Mouse (Mus musculus): ENCODE results near the gene Dgkh.

Gene Dgkh

DNA sequence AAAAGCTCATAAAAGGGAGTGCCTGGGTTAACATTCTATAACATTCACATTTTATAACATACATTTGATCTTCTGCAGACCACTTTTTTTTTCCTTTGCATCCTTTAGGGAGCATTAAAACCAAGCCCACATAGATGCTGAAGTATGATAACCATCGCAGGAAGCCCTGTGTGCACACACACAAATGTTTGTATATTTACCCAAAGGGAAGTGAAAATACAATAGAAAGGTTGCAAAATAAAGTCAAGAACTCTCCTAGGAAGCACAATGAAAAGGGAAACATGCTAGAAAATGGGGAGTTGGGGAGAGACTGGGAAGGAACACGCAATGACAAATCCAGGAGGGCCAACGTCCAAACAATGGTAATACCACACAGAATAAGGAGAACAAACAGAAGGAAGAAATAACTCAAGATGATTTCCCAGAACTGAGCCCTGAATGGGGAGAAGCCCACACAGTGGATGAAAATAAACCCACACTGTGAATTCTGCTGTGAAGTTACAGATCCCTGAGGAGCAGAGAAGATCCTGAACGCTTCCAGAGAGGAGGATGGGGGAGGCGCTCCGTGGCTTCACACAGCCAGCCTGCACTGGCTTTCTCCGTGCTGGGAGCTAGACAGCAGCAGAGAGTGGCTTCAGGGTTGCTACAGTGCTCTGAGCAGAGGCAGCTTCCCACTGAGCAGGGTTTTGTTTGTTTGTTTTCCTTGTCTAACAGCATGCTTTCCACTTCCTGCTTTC, 54.6 kb downstream of the Dgkh start:
- DNase-seq (ENCODE audit: low spot score in 2 of 2) = peak; percentile 80 to 82

- DNase-seq (ENCODE audit: low spot score in 2 of 2) = no peak
Observed at GRCm38 (mm10) chr14:78676457-78676856, 56.1 kb downstream of the Dgkh start.

- DNase-seq (ENCODE audit: low spot score in 2 of 2) = no peak
Observed at GRCm38 (mm10) chr14:78674606-78675005, 58.0 kb downstream of the Dgkh start.

DNA sequence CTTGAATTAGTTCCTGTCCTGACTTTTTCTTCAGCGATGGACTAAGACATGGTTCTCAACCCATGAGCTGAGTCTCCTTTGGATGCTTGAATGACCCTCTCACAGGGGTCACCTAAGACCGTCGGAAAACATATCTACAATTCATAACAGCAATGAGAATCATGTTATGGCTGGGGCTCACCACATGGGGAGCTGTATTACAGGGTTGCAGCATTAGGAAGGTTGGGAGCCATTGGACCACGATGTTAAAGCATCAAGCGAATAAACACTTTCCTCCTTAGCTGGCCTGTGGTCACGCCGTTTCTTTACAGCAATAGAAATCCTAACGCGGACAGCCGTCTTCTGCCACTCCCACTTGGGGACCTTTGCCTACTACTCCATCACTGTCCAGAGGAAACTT, 62.6 kb downstream of the Dgkh start:
- DNase-seq (ENCODE audit: low spot score in 2 of 2) = no peak

- peak; percentile 88 to 89 for DNase-seq (ENCODE audit: low spot score in 2 of 2)
Observed at GRCm38 (mm10) chr14:78668291-78668690, 64.3 kb downstream of the Dgkh start.

- DNase-seq (ENCODE audit: low spot score in 2 of 2) = no peak
Observed at GRCm38 (mm10) chr14:78667763-78668162, 64.8 kb downstream of the Dgkh start.

GRCm38 (mm10) chr14:78662641-78663040, 69.9 kb downstream of the Dgkh start:
- DNase-seq (ENCODE audit: low spot score in 2 of 2) = no peak

DNA sequence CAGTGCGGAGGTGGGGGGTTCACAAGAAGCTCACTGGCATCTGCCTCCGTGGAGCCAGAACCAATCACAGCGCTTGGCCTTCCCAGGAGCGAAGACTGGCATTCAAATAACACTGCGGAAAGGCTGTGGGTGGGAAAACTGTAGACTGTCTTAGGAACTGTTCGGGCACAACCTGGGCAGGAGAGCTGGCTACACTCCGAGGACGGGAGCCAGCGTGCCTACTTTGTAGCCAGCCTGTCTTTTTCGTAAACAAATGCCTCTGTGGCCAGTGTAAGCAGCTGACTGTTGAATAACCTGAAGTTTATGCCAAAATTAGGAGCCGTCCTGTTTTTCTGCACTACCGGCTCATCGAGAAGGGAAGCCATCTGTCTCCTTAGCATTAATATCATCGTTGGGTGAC, 71.1 kb downstream of the Dgkh start:
- peak in 1 of 2 experiments; percentile 31 for DNase-seq (ENCODE audit: low spot score in 2 of 2)

DNA sequence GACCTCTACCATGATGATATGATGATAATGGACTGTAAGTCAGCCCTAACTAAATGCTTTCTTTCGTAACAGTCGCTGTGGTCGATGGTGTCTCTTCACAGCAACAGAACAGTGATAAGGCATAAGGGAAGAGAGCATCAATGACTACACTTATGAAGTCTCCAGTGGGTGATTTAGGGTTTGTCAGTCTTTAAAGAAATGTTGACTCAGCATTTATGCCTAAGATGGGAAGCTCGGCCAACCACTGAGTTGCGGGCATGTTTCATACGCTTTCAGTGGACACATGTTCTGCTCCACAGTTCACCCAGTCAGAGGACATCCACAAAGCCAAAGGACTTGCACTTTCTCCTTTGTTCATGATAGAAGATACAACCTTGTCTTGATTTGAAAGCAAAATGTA, 73.9 kb downstream of the Dgkh start:
- DNase-seq (ENCODE audit: low spot score in 2 of 2) = no peak

DNA sequence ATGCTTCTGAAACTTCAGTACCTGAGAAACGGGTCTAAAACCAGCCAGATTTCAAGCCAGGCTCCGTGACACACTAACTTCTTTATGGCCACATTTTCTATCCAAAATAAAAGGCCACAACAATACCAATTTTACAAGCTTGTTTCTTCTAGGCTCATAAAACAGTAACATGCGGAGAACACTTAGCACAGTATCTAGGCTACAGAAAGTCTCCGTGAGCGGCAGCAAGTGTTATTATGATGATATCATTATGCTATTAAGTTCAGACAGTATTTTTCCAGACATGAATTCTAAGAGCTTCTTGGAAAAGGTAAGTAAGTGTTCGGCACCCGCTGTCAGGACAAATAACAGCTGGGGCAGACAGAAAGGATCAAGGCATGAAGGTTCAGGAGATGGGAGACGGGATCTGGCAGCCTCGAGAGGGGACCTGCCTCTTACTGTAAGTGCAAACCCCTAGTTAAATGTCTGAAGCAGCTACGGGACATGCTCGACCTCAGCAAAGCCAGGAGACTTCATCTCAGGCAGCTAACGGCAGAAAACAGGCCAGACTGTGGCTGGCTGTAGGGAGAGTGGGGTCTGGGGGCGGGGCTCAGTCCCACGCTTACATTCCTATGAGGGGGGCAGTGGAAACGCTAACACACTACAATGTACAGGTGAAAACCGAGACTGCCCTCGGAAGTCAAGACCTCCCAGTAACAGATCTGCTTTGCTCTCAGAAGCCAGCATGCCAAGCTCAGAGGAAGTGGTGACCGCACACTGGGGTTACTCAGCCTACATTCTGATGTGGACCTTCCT, 75.5 kb downstream of the Dgkh start:
- DNase-seq (ENCODE audit: low spot score in 2 of 2) = no peak

GRCm38 (mm10) chr14:78654939-78655556, 77.5 kb downstream of the Dgkh start:
- peak; percentile 29 to 40 for DNase-seq (ENCODE audit: low spot score in 2 of 2)

DNA sequence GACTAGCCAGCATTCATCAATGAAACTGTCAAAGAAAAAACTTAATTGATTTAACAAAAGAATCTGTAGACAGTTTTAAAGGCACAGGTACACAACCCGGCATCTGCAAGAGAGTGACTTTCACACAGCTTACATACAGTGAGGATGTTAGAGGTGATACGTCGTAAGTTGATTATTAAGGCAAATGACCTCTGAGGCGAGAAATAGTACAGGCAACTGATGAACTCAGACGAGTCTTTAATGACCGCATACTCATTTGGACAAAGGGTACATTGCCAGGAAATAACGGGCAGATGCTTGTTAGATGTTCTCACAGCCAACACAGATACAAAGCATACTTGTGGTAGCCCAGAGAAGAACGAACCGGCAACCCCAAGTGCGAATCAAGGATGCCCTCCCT, 78.4 kb downstream of the Dgkh start:
- DNase-seq (ENCODE audit: low spot score in 2 of 2) = no peak

GRCm38 (mm10) chr14:78653333-78653732, 79.2 kb downstream of the Dgkh start:
- DNase-seq (ENCODE audit: low spot score in 2 of 2) = no peak

GRCm38 (mm10) chr14:78651696-78652095, 80.9 kb downstream of the Dgkh start:
- DNase-seq (ENCODE audit: low spot score in 2 of 2) = no peak

- DNase-seq (ENCODE audit: low spot score in 2 of 2) = peak; percentile 39 to 41
Observed at GRCm38 (mm10) chr14:78650379-78651095, 82.0 kb downstream of the Dgkh start.

DNA sequence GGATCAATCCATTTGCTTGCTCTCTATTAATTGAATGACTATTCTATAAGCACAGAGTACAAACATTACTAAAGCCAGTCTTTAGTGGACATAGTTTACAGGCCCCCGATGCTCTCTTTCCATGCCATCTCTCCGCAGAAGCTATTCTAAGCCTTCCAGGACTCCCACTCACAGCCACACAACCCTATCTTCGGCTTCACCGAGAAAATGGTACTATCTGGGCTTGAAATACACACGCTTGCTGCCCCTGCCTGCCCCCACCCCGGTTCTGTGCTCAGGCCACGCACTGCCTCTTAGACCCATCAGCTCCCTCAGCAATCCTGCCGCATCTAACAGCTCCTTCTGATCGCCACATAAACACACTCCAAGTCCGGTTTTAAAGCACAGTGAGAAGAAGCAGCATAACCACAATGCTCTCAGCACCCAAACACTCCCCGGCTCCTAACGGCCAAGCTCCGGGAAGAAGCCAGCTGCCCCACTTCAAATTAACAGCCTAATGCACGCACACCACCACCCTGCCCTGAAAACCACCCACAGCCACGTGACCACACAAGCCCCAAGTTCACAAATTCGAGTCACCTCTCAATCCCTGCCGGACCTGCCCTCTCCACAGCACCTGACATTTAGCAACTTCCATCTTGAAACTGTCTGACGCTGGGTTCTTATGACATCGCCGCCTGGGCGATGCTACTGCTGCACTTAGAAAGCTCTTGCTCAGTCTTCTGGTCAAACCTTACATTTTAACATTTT, 82.9 kb downstream of the Dgkh start:
- peak; percentile 43 for DNase-seq (ENCODE audit: low spot score in 2 of 2)

- no peak for DNase-seq (ENCODE audit: low spot score in 2 of 2)
Observed at GRCm38 (mm10) chr14:78645622-78646021, 87.0 kb downstream of the Dgkh start.

GRCm38 (mm10) chr14:78641314-78641713, 91.3 kb downstream of the Dgkh start:
- DNase-seq (ENCODE audit: low spot score in 2 of 2) = no peak

DNA sequence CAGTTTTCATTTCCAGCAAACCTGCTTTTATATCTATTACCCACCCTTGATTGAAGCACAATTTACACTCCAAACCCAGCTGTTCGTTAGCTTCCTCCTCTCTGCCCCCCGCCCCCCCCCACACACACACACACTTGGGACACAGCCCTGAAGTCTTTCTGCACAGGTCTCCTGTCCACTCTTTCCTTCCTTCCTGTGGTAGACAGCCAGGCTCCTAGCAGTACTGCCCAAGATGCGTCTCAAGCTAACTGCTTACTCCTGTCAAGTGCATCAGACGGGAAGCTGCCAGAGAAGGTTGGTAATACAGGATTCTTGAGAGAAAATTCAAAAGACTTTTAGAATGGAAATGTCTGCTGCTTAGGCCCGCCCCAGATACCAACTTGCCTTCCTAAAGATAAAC, 92.9 kb downstream of the Dgkh start:
- DNase-seq (ENCODE audit: low spot score in 2 of 2) = no peak

DNA sequence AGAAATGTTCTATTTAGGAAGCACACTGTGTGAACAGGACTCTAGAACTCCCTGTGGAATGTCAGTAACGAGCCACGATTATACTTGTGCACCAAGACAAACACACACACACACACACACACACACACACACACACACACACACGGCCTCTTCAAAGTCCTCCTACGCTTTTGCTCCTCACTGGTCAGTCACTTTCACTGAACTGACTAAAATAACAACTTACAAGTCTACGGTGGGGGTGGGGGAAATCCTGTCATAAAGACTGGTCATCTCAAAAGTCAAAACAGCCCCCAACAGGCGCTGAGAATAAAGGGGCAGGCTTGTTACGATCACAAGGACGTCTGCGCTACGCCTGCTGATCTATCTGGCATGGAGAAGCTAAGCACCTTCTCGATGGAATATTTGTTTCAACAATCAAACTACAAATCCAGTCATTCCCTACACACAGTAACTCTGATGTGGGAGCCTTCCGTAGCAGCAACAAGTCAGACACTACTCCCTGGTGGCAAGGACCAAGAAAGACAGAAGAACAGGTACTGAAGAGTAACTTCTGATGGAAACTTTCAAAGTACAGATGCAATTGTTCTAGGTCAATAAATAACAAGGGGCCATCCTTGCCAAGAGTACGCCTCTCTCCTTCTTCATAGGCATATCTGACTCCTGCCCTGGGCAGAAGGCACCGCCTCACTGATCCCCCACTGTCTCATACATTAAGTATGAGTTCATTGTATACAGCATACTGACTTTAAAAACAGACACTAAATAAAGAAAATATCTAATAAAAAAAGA, 96.8 kb downstream of the Dgkh start:
- DNase-seq (ENCODE audit: low spot score in 2 of 2) = no peak
